Mouse (Mus musculus) layer of hippocampus, adult 2 months (tissue): ENCODE results near the gene Olfr397. TPM values are rescaled to one million over a fixed set of nuclear protein-coding genes. Genes with fewer than 3 reads are reported as not detected.

ENCODE experiments used
- DNase-seq, 2 experiments: peaks; one replicate each; pipeline ENCODE4 v3.0.0; 2022; ENCODE audit warnings: low spot score in 2 of 2
- H3K27ac ChIP-seq: fragments of 200-600 bp; 2 replicates; pipeline ENCODE4 v1.8.1; 2022
- H3K4me3 ChIP-seq: fragments of 200-600 bp; 2 replicates; pipeline ENCODE4 v1.8.1; 2022; ENCODE audit warnings: mild to moderate bottlenecking
- CTCF ChIP-seq: fragments of 200-600 bp; conservative IDR thresholded peaks from 2 replicates; pipeline ENCODE4 v1.8.1; 2022; ENCODE audit warnings: antibody characterized with exemption, mild to moderate bottlenecking, moderate library complexity
- long read RNA-seq, 2 experiments: library from polyadenylated mRNA; stranded (forward); transcript quantifications; one replicate each; pipeline ENCODE4 v2.0.0; 2021; ENCODE audit warnings: borderline mapping rate in 2 of 2
- total RNA-seq, 2 experiments: library from RNA; stranded (reverse); gene quantifications; 2 replicates each; pipeline ENCODE4 v1.2.3; 2021

Gene Olfr397
- not detected for total RNA-seq
- long read RNA-seq, experiment 1: 0 reads
- long read RNA-seq, experiment 2: 0 reads

DNA sequence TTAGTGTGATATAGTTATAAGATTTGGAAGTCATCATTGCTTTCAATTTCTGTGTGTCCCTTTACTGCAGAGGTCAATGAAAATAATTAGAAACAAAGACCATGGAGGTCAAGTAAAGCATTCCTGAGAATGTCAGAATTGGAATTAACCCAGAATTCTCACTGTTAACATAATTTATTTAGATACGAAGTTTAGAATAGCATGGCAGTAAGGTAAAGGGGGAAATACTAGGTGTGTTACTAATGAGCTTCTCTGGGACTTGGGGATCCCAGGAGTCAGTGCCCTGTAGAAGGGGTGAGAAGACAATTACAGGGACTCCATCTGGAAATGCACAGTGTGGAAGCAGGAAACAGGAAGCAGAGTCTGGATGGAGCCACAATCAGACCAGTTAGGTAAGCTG, at the start of gene Olfr397:
TSS of gene Olfr397 (plus strand) at position 301 of the 400 bp plus-strand sequence.
- Histone ChIP-seq H3K27ac (no peak within 1 kb of the TSS), H3K4me3 (no peak within 1 kb of the TSS)
- TF ChIP-seq CTCF: no peak
- no peak for DNase-seq

DNA sequence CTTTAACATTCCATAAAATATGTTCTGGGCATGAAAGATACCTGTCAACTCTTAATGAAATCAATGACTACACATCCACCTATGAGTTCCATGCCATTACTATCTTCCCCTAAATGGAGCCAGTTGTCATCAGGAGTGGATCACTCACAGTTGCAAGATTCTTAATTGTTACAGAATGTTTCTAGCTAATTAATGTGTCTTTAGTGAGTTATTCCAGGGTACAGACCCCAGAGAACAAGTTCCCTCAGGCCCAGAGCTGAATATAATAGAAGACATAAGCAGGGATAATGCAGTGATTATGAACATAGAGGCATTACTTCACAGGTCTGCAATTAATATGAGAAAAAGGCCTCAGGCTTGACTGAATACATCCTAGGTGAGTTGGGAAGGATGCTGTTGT, 24.2 kb upstream of the Olfr397 start, which contains the start of gene Olfr23:
TSS of gene Olfr23 (plus strand) at position 301 of the 400 bp plus-strand sequence.
- H3K4me3 ChIP-seq: no peak within 1 kb of the TSS
- no peak within 1 kb of the TSS for H3K27ac ChIP-seq
- no peak for DNase-seq
- no peak for TF ChIP-seq CTCF

DNA sequence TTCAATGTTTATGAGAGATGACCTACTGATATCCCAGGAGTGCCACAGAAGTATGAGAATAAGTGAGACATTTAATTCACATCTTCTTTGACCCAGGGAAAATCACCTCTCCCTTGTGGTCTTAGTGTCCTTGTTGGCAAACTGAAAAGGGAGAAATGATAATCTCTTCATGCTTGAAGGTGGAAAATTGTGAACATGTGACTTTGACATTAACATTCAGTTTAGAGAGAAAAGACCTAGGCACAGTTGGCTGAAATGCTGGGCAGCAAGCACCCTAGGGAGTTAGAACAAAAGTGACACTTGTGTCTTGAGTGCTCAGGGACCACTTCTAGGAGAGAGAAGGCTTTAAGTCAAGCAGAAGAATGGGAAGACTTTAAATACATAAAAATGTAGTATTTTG, 29.7 kb downstream of the Olfr397 start, which contains the start of gene Olfr398:
TSS of gene Olfr398 (minus strand) at position 101 of the 400 bp plus-strand sequence.
- no peak within 1 kb of the TSS for H3K27ac ChIP-seq
- H3K4me3 ChIP-seq: no peak within 1 kb of the TSS
- TF ChIP-seq CTCF: no peak
- no peak for DNase-seq

DNA sequence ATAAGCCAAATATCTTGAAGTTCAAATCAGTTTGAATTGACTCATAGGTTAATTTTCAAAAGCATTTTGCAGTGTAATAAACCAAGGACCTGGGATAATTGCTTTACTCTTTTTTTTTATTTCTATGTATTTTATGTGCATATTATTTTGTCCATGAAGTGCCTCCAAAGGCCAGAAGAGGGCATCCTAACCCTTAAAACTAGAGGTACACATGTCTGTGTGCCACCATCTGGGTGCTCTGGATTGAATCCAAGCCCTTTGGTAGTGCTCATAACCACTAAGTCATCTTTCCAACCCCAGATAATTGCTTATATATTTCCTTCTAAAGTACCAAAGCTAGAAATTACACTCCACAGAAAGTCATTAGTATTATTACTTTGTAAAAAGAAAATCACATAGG, 32.5 kb downstream of the Olfr397 start:
- peak; percentile 36 for TF ChIP-seq CTCF
- Histone ChIP-seq H3K27ac (no peak overlapping the region), H3K4me3 (no peak overlapping the region)
- DNase-seq: no peak

Other genes with a start within 250 kb of the Olfr397 start
- not detected for gene Olfr389, start 180.1 kb upstream of the Olfr397 start, total RNA-seq
- not detected for gene Olfr390, start 177.9 kb upstream of the Olfr397 start, total RNA-seq
- gene Olfr391-ps, start 157.8 kb upstream of the Olfr397 start, total RNA-seq: not detected
- gene Olfr392, start 143.8 kb upstream of the Olfr397 start, total RNA-seq: not detected
- gene Olfr393, start 109.4 kb upstream of the Olfr397 start, total RNA-seq: not detected
- not detected for gene Olfr394, start 70.0 kb upstream of the Olfr397 start, total RNA-seq
- not detected for gene Olfr395, start 51.5 kb upstream of the Olfr397 start, total RNA-seq
- not detected for gene Olfr23, start 24.1 kb upstream of the Olfr397 start, total RNA-seq
- not detected for gene Olfr398, start 29.6 kb downstream of the Olfr397 start, total RNA-seq
- not detected for gene Olfr139, start 95.7 kb downstream of the Olfr397 start, total RNA-seq
- gene Olfr399, start 95.8 kb downstream of the Olfr397 start, total RNA-seq: not detected
- gene Zfp616, start 109.1 kb downstream of the Olfr397 start, total RNA-seq: not detected
- not detected for gene Olfr401, start 152.9 kb downstream of the Olfr397 start, total RNA-seq
- not detected for gene Olfr402, start 192.7 kb downstream of the Olfr397 start, total RNA-seq
- not detected for gene Olfr403, start 225.4 kb downstream of the Olfr397 start, total RNA-seq